Mouse (Mus musculus): Measurements from ENCODE around the gene Cygb. TPM values are rescaled to one million over a fixed set of nuclear protein-coding genes. Genes with fewer than 3 reads are reported as not detected.

Gene Cygb
- polyA plus RNA-seq, 1 experiment, result 0.47 TPM

DNA sequence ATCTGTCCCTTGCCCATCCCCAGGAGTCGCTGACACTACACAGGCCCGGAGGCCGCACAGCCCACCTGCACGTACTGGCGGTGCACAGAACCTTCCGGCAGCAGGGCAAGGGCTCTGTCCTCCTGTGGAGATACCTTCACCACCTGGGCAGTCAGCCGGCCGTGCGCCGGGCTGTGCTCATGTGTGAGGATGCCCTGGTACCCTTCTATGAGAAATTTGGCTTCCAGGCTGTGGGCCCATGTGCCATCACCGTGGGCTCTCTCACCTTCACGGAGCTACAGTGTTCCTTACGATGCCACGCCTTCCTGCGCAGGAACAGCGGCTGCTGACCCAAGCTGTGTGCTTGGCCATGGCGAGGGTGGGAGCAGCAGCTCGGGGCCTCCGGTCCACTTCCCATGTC, 57.3 kb downstream of the Cygb start:
- H3K4me3 ChIP-seq, result no peak overlapping the region
- no peak for TF ChIP-seq MAX (IDR thresholded peaks at IDR 0.05; ENCODE audit: low read depth)
- TF ChIP-seq MYOD1 (IDR thresholded peaks at IDR 0.05; ENCODE audit: control insufficient read depth in 1 of 3, insufficient read length in 2 of 3, low read depth in 2 of 3), result no peak
- TF ChIP-seq TCF12 (IDR thresholded peaks at IDR 0.05; ENCODE audit: insufficient read depth, poor library complexity, severe bottlenecking), result no peak
- TF ChIP-seq SRF (IDR thresholded peaks at IDR 0.05; ENCODE audit: control insufficient read depth, insufficient read length, low read depth), result no peak
- no peaks in the 10 kb centered on the region for H3K79me2 ChIP-seq (ENCODE audit: control insufficient read depth, insufficient read depth)
- H3ac ChIP-seq (ENCODE audit: control insufficient read depth, insufficient read length), result no peak overlapping the region
- no peaks in the 10 kb centered on the region for H3K36me3 ChIP-seq (ENCODE audit: control insufficient read depth, insufficient read depth)
- no peaks in the 10 kb centered on the region for H3K27me3 ChIP-seq (ENCODE audit: control insufficient read depth, insufficient read depth, insufficient read length)
- no peak overlapping the region for H3K4me2 ChIP-seq (ENCODE audit: low read depth)

Other genes starting within 250 kb of the Cygb start
- 15.2 TPM for gene Rnf157, start 241.3 kb downstream of the Cygb start, polyA plus RNA-seq (2012; fragmentation: generic; extraction: Trizol)
- 120 TPM for gene Ubald2, start 220.2 kb downstream of the Cygb start, polyA plus RNA-seq (2012; fragmentation: generic; extraction: Trizol)
- gene Qrich2, start 188.1 kb downstream of the Cygb start, polyA plus RNA-seq (2012; fragmentation: generic; extraction: Trizol), result not detected
- gene Prpsap1, start 160.1 kb downstream of the Cygb start, polyA plus RNA-seq (2012; fragmentation: generic; extraction: Trizol), result 78.2 TPM
- 24.5 TPM for gene Sphk1, start 123.4 kb downstream of the Cygb start, polyA plus RNA-seq (2012; fragmentation: generic; extraction: Trizol)
- 27.1 TPM for gene Ube2o, start 72.9 kb downstream of the Cygb start, polyA plus RNA-seq (2012; fragmentation: generic; extraction: Trizol)
- not detected for gene Aanat, start 67.9 kb downstream of the Cygb start, polyA plus RNA-seq (2012; fragmentation: generic; extraction: Trizol)
- gene Rhbdf2, start 27.3 kb downstream of the Cygb start, polyA plus RNA-seq (2012; fragmentation: generic; extraction: Trizol), result 16.2 TPM
- gene Prcd, start 779 bp downstream of the Cygb start, polyA plus RNA-seq (2012; fragmentation: generic; extraction: Trizol), result 0.74 TPM
- gene St6galnac1, start 121.2 kb upstream of the Cygb start, polyA plus RNA-seq (2012; fragmentation: generic; extraction: Trizol), result not detected
- gene Mxra7, start 173.7 kb upstream of the Cygb start, polyA plus RNA-seq (2012; fragmentation: generic; extraction: Trizol), result 126 TPM
- gene Mettl23, start 189.0 kb upstream of the Cygb start, polyA plus RNA-seq (2012; fragmentation: generic; extraction: Trizol), result 34.0 TPM
- 55.1 TPM for gene Jmjd6, start 189.1 kb upstream of the Cygb start, polyA plus RNA-seq (2012; fragmentation: generic; extraction: Trizol)
- gene Mfsd11, start 198.1 kb upstream of the Cygb start, polyA plus RNA-seq (2012; fragmentation: generic; extraction: Trizol), result 40.0 TPM
- 145 TPM for gene Srsf2, start 198.8 kb upstream of the Cygb start, polyA plus RNA-seq (2012; fragmentation: generic; extraction: Trizol)